Mouse (Mus musculus) embryonic facial prominence, embryonic 14.5 days (tissue): Measurements from ENCODE around the gene Cfap52. TPM values are rescaled to one million over a fixed set of nuclear protein-coding genes. Genes with fewer than 3 reads are reported as not detected.

Experiments
- ATAC-seq: fragments of 200-750 bp; cut with Nextera tagmentation; 2 replicates; pipeline ENCODE4 v1.8.0; 2017; ENCODE audit warnings: low read depth, moderate number of reproducible peaks, moderate TSS enrichment
- DNase-seq: peaks from one replicate; pipeline ENCODE4 v3.0.0-alpha.2; 2015; ENCODE audit warnings: low spot score
- H3K27ac ChIP-seq: fragments of 300-500 bp; sonication (generic); replicated peaks from 2 replicates; pipeline ENCODE4 v1.5.1; 2014; ENCODE audit warnings: low read depth, mild to moderate bottlenecking, low read length, moderate library complexity
- H3K27me3 ChIP-seq: fragments of 300-500 bp; sonication (generic); replicated peaks from 2 replicates; pipeline ENCODE4 v1.6.1; 2014; ENCODE audit warnings: low read length; ENCODE audit not compliant: control insufficient read depth, insufficient read depth
- H3K36me3 ChIP-seq: fragments of 300-500 bp; sonication (generic); 2 replicates; pipeline ENCODE4 v1.6.1; 2014; ENCODE audit warnings: low read length, mixed read lengths; ENCODE audit not compliant: control insufficient read depth, insufficient read depth
- H3K4me1 ChIP-seq: fragments of 300-500 bp; sonication (generic); 2 replicates; pipeline ENCODE4 v1.6.1; 2014; ENCODE audit warnings: antibody characterized with exemption, low read length; ENCODE audit not compliant: control insufficient read depth, insufficient read depth
- H3K4me2 ChIP-seq: fragments of 300-500 bp; sonication (generic); 2 replicates; pipeline ENCODE4 v1.6.1; 2014; ENCODE audit warnings: low read depth, mild to moderate bottlenecking, low read length, moderate library complexity, mixed read lengths
- H3K4me3 ChIP-seq: fragments of 300-500 bp; sonication (generic); 2 replicates; pipeline ENCODE4 v1.5.1; 2014; ENCODE audit warnings: low read depth, mild to moderate bottlenecking, low read length
- H3K9ac ChIP-seq: fragments of 300-500 bp; sonication (generic); 2 replicates; pipeline ENCODE4 v1.6.1; 2014; ENCODE audit warnings: low read depth, mild to moderate bottlenecking, low read length, moderate library complexity, mixed read lengths
- H3K9me3 ChIP-seq: fragments of 300-500 bp; sonication (generic); 2 replicates; pipeline ENCODE4 v1.6.1; 2016; ENCODE audit warnings: low read length; ENCODE audit not compliant: control insufficient read depth
- WGBS: fragments of 180-500 bp; shearing (Covaris S2); extraction: QIAGEN DNeasy Blood & Tissue Kit; methylation state at CpG from one replicate; pipeline ENCODE4 v1.1.7; 2014; 5-methylcytosine and 5-hydroxymethylcytosine counted together
- polyA plus RNA-seq: library from polyadenylated mRNA; unstranded; fragments of >200 nt; fragmentation: Nextera tagmentation; extraction: Ambion mirVana; gene quantifications from 2 replicates; pipeline ENCODE4 v1.2.1, GENCODE M21; 2014

Gene Cfap52
- polyA plus RNA-seq, 1 experiment from 2014 or later = 7.2 TPM

DNA sequence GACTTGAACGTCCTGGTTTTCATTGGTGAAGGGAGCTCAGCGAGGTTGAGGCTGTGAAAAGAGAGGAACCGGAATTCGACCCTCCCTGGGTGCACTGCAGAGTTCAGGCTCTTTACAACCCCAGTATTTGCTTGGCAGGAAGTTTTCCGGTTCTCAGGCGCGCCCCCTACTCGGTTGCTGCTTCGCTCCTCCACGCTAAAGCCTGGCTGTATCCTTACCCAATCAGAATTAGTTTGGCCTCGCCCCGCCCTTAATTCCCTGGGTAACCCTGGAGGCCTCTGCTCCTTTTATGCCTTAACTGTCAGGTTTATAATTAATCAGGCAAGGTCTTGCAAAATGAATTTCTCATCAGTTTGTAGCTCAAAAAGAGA is 42.7 kb downstream of the Cfap52 start:
- Histone ChIP-seq H3K27ac (0 out of 2 replicates have a peak overlapping the region, but pooled peaks have one; percentile 40), H3K9ac (no peak overlapping the region; the same call in 1 of the 2 replicates), H3K9me3 (no peaks in the 10 kb centered on the region), H3K4me3 (peak overlapping the region; percentile 73), H3K27me3 (peaks cover 34% of the 10 kb centered on the region), H3K4me1 (no peaks in the 10 kb centered on the region), H3K4me2 (peak overlapping the region; percentile 98), H3K36me3 (no peaks in the 10 kb centered on the region)
- DNase-seq (peak; percentile 93), ATAC-seq (peak; percentile 83)
- 0% methylated on average over 12 of the region's 12 CpGs for WGBS

DNA sequence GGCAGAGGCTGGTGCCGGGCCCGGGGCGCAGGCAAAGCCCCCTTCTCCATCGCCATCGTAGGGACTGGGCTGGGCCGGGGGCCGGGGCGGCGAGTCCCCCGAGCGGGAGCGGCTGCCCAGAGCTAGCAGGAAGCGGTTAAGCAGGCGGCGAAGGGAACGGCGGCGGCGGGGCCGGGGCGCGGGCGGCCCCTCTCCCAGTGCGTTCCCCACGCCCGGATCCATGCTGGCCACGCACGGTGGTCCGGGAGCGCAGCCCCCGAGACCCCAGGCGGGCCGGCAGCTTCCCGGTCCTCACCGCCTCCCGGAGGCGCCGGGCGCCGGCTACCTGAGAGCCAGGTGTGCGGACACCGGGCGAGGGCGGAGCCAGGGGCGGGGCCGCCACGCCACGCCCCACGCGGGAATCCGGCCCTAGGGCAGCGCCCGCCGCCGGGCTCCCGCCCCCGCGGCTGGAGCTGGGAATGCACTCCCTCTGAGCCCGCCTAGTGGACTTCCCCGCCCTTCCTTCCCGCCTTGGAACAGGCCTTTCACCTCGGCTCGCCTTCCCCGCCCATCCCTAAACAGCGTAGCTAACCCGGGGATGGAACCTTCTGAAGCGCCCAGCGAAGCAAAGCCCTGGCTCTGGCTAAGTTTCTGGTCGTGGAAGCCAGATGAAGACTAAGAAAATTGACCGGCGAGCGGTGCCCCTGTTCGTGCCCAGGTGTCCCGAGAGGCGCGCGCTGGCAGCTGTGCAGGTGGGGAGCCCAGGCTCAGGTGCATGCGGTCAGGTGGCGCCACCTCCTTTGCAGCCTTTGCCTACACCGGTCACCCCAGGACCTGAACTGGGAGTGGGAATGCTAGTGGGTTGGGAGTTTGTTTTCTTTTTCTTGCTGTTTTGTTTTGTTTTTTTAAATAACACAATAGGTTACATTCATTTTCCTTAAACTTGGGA is 43.4 kb downstream of the Cfap52 start, which contains the start of gene Usp43:
Gene Usp43, minus strand, starts transcription at position 327 of the 928 bp plus-strand sequence.
- H3K4me3 ChIP-seq = peak within 1 kb of the TSS; percentile 73
- no peaks in the 10 kb centered on the region for H3K4me1 ChIP-seq
- ATAC-seq (peak; percentile 83), DNase-seq (peak; percentile 79)
- 0% methylated on average over 15 of the region's 80 CpGs for WGBS
- H3K27me3 ChIP-seq = peaks cover 34% of the 10 kb centered on the region
- H3K36me3 ChIP-seq = no peaks in the 10 kb centered on the region
- peak within 1 kb of the TSS; percentile 65 for H3K9ac ChIP-seq
- H3K27ac ChIP-seq = peak within 1 kb of the TSS; percentile 40; the same call in 1 of the 2 replicates
- no peaks in the 10 kb centered on the region for H3K9me3 ChIP-seq
- peak within 1 kb of the TSS; percentile 98 for H3K4me2 ChIP-seq

DNA sequence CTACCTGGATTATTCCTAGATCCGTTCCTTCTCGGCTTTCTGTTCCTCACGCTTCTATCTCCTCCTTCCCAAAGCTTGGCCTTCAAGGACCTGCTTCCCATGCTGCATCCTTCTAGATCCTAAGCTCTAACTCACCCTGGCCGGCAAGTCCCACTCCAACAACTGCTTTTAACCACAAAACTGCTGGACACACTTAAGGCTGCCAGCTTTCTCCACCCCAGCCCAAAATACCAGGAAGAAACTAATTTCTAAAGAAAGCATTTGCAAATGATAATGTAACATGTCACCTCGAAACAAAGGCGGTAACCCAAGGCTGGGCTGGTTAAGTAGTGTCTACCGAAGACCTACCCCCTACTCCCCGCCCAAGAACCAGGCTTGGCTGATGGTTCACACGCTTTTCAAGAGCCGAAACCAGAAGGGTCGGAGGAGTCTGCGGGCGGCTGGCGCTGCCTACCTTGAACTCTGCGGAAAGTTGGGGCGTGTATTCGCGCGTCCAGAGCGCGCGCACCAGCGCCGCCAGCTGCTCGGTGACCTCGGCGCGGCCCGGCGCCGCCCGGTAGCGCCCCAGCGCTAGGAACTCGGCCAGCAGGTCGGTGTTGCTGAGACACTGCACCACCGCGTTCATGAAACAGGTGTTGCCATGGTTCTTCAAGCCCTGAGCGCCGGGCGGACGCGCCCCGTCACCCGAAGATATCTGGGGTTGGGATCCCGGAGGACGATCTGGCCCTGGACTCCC is 44.2 kb downstream of the Cfap52 start:
- peak overlapping the region; percentile 73 for H3K4me3 ChIP-seq
- peak overlapping the region; percentile 21; the same call in 1 of the 2 replicates for H3K27ac ChIP-seq
- DNase-seq = peak; percentile 40
- ATAC-seq = peak; percentile 56
- peak overlapping the region; percentile 65 for H3K9ac ChIP-seq
- no peaks in the 10 kb centered on the region for H3K9me3 ChIP-seq
- WGBS = 4% methylated on average over 30 of the region's 47 CpGs
- no peaks in the 10 kb centered on the region for H3K4me1 ChIP-seq
- peak overlapping the region; percentile 98 for H3K4me2 ChIP-seq
- H3K36me3 ChIP-seq = no peaks in the 10 kb centered on the region
- peaks cover 34% of the 10 kb centered on the region for H3K27me3 ChIP-seq

DNA sequence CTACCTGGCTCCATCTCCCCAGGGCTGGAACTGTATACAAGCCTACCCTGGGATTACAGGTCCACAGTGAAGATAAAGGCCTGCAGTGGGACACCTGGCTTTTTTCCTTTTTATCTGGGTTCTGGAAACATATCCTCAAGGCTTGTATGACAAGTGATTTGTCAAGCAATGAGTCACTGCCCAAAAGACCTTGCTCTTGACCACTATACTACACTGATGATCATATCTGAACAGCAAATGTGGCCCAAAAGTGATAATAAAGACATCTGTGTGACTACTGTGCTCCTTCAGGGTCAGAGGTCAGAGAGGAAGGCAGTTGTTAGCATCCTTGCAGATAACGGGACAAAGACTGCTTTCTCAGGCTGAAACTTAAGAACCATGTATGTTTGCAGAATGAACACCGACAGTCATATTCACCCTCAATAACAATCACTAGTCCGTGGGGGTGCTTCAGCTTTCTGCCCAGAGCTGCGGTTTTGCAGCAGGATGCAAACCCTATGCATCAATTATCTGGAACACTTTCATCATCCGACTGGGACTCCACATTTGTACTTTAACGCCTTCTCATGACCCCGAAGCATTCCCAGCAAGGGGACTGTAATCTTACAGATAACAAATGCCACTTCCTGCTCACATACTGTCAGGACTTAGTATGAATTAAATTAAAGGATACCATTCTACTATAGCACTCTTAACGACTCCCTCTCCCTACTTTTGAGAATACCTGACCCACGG is 45.1 kb downstream of the Cfap52 start:
- H3K27me3 ChIP-seq = peaks cover 34% of the 10 kb centered on the region
- ATAC-seq (no peak), DNase-seq (no peak)
- no peaks in the 10 kb centered on the region for H3K36me3 ChIP-seq
- no peaks in the 10 kb centered on the region for H3K4me1 ChIP-seq
- WGBS = 39% methylated on average over 9 of the region's 9 CpGs
- H3K27ac ChIP-seq = no peak overlapping the region
- no peak overlapping the region for H3K9ac ChIP-seq
- peak overlapping the region; percentile 98 for H3K4me2 ChIP-seq
- H3K9me3 ChIP-seq = no peaks in the 10 kb centered on the region
- peak overlapping the region; percentile 73; the same call in 1 of the 2 replicates for H3K4me3 ChIP-seq

DNA sequence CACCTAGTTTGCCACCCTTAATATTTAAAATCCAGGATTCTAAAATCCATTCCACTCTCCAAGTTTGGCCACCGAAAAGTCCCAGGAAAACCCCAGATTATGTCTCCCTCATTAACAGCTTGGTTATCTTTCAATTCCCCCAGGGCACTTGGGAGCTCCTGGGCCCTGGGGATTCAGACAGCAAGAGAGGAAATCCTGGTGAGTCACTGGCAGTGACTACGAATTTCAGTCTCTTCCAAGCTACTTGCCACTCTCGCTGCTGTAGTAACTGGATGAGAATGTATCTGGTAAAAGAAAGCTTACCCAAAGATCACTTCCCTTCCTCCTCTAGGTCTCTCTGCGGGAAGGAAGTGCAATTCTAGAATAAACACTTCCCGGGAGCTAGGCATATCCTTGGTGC is 45.9 kb downstream of the Cfap52 start:
- Histone ChIP-seq H3K4me2 (no peak overlapping the region), H3K9me3 (no peaks in the 10 kb centered on the region), H3K27ac (no peak overlapping the region), H3K4me3 (no peak overlapping the region), H3K4me1 (no peaks in the 10 kb centered on the region), H3K9ac (no peak overlapping the region), H3K27me3 (peaks cover 34% of the 10 kb centered on the region), H3K36me3 (no peaks in the 10 kb centered on the region)
- DNase-seq (no peak), ATAC-seq (no peak)
- WGBS = 62% methylated on average over 5 of the region's 5 CpGs

DNA sequence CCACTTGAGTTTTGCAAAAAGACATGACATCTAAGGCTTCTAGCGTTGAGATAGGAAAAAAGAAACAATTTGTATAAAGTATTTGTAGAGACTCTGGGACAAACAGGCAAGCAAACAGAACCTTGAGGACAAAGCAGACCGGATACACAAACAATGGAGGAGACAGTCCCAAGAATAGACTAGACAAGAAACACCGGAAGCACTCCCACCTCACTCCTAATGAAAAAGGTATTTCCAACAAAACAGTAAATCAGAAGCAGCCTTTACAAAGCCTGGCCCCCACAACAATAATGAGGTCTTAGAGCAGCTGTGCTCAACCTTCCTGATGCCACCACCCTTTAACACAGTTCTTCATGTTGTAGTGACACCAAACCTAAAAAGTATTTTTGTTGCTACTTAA is 48.3 kb downstream of the Cfap52 start:
- Histone ChIP-seq H3K4me2 (no peak overlapping the region), H3K4me1 (no peaks in the 10 kb centered on the region), H3K27ac (no peak overlapping the region), H3K9ac (no peak overlapping the region), H3K4me3 (no peak overlapping the region), H3K27me3 (peaks cover 30% of the 10 kb centered on the region), H3K9me3 (no peaks in the 10 kb centered on the region), H3K36me3 (no peaks in the 10 kb centered on the region)
- WGBS = 77% methylated on average over 3 of the region's 3 CpGs
- DNase-seq = no peak
- ATAC-seq = no peak

DNA sequence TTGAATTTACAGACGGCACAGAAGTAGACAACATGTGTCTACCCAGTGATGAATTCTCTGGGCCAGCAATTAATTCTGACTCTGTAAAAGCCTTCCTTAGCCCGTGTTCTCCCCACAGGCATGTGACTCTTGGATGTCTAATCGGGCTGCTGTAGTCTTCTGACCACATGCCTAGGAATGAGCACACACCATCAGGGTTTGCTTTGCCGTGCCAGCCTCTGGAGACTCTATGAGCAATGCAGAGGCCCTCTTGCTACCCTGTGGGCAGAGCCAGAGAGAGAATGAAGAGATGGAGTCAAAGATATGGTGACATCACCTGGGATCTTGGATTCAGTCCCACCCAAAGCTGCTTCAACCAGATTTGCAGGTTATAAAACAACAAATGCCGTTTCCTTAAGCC is 54.4 kb downstream of the Cfap52 start:
- no peak overlapping the region for H3K9ac ChIP-seq
- ATAC-seq (no peak), DNase-seq (peak; percentile 18)
- no peaks in the 10 kb centered on the region for H3K27me3 ChIP-seq
- H3K9me3 ChIP-seq = no peaks in the 10 kb centered on the region
- H3K4me1 ChIP-seq = no peaks in the 10 kb centered on the region
- no peak overlapping the region for H3K4me3 ChIP-seq
- H3K27ac ChIP-seq = no peak overlapping the region
- H3K36me3 ChIP-seq = no peaks in the 10 kb centered on the region
- WGBS = 74% methylated on average over 5 of the region's 5 CpGs
- no peak overlapping the region for H3K4me2 ChIP-seq

DNA sequence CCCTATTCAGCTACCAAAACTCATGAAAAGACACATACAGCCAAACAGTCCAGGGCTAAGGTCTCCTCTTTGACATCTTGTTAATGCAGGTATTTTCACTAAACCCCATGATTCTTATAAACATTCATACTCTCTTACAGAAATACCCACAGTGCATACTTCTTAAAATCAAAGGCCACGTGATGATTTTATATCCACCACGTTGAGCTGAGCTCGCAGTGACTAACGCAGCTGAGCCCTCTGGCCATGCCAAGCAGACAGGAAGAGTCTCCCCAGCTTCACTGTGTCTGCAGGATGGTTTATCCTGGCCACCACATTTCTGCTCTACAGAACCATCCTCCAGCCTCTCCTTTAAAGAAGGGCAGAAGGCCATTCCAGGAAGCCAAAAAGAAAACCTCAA is 61.7 kb downstream of the Cfap52 start:
- Histone ChIP-seq H3K4me1 (no peaks in the 10 kb centered on the region), H3K27me3 (no peaks in the 10 kb centered on the region), H3K27ac (no peak overlapping the region), H3K9ac (no peak overlapping the region), H3K4me3 (no peak overlapping the region), H3K4me2 (no peak overlapping the region), H3K9me3 (no peaks in the 10 kb centered on the region), H3K36me3 (no peaks in the 10 kb centered on the region)
- 74% methylated on average over 4 of the region's 4 CpGs for WGBS
- no peak for ATAC-seq
- no peak for DNase-seq
